Mouse (Mus musculus): ENCODE measurements around the gene Serpina1e.

DNA sequence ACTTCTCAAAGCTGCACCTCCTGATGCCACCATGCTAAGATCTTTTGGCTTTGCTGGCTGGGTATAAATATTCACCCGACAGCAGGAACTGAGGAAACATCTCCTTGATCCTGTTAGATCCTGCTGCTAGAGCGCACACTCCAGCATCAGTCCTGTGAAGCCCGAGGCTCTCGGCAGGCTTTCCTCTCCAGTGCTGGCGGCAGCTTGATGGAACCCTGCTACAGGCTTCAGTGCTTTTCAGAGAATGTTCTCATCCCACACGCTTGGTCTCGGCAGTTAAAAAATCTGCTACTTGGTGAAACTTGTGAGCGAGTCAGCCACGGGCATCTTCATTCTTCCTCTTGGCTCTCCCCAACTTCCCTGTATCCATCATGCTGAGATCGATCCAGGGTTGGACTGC lies 19.5 kb upstream of the Serpina1e start:
- no peak for TF ChIP-seq CTCF (IDR thresholded peaks at IDR 0.05; ENCODE audit: low read depth, low read length)
- TF ChIP-seq POLR2A (IDR thresholded peaks at IDR 0.05; ENCODE audit: extremely low read depth, insufficient read depth, low read length) = no peak

Measured in liver, adult 2 months (tissue).